Mouse (Mus musculus): ENCODE measurements around the gene Stom.

Stom gene

DNA sequence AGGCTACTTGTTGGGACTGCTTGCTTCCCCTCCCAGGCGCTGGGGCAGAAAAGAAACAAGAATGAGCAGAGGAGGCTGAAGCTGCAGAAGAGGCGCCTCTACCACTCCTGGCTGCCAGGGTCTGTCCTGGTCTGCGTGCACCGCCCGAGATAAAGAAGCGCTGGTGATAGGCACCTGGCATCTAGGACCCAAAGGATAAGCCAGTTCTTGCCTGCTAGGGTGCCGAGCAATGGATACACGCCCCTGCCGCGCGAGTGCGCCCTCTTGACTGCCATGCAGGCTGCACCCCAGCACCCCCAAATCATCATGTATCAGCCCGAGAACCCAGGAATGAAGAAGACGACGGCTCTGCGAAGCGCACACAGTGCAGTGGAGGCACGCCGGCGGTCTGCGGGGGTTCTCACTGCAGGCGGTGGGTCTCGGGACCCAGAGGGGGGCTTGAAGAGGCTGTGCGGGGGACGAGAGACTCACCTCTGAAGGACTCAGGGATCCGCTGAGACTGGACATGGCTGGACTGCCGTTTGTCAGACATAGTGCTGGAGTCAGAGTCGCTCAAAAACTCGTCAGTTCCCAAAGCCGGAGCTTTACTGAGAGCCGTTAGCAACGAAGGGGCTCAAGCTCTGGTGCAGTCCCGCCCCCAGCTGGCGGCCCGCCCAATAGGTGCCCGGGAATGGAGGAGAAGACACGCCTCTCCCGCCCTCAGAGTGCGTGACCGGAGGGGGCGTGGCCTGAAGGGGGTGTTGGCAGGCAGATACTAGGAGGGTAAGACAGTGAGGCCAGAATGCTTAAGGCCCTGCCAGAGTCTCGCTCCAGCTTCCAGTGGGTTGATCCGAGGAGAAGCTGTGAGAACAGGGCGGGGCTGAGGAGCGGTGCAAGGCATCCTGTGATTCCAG, at the start of gene Stom:
Gene Stom (minus strand): TSS at position 589 of the 893 bp plus-strand sequence.
- DNase-seq: peak; percentile 99 to 100

DNA sequence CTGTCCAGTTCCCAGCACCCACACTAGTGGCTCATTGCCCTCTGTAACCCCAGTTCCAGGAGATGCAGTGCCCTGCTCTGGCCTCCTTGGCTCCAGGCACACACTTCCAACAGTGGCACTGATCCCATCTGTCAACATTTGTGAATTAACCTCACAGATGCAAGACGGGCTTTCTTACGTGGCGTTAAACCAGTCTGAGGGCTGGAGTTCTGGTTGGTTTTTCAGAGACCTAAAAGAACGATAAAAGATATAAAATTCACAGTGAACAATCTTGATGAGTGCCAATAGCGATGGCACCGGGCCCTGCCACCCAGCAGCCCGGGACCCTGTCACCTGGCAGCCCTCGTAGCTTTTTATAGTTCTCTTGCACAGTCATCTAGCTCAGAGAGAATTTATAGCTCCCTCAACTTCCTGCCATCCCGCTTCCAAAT, 48.7 kb upstream of the Stom start:
- DNase-seq: no peak

DNA sequence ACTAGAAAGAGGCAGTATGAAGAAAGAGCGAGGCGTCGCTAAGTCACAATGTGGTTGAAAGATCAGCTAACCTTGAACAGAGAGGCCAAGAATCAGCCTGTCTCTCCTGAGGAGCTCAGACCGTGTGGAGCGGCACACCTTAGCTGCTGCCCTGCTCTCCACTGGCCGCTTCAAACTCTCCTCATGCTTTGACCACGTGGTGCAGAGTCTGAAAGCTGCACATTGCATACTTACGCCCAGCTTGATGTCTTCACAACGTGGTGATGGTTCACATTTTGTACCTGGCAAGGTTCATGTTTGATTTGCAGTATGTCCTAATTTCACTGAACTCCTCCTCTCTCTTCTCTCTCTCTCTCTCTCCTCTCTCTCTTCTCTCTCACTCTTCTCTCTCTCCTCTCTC, 42.5 kb upstream of the Stom start:
- DNase-seq: no peak

DNA sequence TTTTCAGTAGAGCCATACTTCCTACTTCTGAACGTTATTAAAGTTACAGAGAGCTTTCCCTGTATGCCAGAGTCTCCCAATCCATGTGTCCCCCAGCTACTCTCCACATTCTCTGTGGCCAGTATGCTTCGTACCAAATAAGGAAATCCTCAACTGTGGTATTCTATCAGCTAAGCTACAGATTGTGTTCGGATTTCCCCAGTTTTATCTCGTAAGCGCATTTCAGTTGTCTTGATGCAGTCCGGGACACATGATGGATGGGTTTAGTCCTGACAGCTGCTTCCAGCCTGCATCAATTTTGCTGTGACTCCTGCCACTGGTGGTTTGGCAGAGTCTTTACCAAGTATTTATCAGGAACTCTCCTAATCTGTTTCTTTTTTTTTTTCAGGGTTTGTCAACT, 40.8 kb upstream of the Stom start:
- no peak for DNase-seq

DNA sequence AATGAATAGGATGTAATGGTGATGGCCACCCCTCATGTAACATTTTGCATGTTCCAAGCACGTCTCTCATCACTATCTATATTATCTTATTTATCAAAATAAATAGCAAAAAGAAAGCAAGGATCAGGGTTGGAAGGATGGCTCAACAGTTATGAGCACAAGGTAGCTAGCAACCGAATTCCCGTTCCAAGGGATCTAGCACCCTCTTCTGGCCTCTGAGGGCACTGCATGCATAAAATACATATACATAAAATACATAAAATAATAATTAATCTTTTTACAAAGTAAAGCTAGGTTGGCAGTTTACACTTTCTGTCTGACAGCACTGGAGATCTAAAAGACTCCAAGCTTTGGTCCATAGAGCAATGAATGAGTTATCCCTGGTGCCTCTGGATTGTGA, 36.2 kb upstream of the Stom start:
- DNase-seq: peak; percentile 9 to 10

DNA sequence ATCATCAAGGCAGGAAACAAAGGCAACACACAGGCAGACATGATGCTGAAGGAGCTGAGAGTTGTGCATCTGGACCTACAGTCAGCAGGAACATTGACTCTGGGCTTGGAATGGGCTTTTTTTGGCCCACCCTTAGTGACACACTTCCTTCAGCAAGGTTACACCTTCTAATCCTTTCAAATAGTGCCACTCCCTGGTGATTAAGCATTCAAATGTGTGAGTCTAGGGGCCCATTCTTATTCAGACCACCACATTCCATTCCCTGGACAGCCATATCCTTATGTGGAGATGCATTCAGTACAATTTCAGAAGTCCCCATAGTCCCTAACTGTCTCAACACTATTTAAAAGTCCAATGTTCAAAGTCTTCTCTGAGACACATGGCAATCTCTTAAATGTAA, 33.9 kb upstream of the Stom start:
- DNase-seq: no peak

DNA sequence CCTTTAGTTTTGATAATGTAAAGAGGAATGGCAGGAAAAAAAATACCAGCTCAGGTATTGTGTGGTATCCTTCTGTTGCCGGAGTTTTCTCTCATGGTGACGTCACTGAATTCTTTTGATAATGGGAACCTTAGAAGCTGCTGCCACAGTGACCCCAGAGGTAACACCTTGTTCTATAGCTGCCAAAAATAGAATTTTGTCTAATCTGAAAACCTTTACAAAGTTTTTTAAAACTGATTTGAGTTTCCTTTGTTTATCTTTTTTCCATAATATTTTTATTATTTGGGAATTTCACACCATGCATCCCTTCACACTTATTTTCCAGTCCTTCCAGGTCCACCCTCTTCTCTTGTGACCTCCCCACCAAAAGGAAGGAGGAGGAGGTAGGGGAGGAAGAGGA, 30.9 kb upstream of the Stom start, which contains the start of gene 4930568D16Rik:
Gene 4930568D16Rik (minus strand): TSS at position 101 of the 400 bp plus-strand sequence.
- DNase-seq: no peak

DNA sequence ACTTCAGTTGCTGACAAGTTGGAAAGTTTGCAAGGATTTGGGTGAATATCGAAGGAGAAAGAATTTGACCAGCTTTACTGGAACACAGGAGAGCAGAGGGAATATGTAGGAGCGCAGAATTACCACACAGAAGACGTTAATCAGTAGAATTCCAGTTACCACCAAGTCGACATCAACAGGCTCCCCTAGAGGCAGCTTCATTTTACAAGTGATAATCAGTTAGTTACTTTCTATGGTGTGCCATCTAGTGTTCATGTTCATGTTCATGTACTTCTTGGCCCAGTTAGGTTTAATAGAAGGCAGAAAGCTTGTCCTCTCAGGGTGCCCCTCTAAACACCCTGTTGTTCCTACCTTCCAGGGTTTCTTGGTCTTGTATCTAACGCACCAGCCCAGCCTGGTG, 12.4 kb upstream of the Stom start:
- DNase-seq: peak in 1 of 2 experiments; percentile 19

DNA sequence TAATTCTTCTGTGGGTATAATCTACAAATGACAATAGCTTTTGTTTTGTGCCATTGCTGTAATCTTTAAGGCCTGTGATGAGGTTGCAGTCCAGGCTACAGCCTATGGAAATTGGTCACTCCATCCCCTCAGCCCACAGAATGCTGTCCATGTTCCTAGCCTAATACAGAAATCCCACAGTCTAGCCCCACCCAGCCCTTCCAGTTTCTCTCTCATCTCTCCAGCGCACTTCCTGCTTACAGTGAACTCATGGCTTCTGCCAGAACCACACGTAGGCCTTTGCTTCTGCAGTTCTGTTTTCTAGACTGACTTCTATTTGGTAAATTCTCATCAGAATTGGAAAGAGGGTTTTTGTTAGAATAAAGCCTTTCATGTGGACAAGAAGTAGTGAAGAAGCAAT, 9.2 kb upstream of the Stom start:
- peak in 1 of 2 experiments; percentile 13 for DNase-seq

DNA sequence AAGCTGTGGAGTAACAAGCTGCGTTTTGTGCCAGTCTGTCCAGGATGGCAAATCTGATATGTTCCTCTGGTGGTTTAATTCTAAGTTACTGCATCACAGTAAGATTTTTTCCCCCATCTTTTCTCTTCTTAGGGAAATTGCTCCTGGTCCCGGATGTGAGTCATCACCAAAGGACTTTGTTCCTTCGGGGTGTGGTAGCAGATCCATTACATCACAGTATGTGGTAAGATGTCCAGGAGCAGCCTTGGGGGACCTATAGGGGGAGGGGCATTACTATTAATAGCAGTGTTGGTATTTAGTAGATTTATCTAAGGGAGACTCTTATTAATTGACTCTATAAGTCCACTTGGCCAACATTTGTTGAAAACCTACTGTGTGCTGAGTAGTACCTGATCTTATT, 5.8 kb upstream of the Stom start:
- no peak for DNase-seq

DNA sequence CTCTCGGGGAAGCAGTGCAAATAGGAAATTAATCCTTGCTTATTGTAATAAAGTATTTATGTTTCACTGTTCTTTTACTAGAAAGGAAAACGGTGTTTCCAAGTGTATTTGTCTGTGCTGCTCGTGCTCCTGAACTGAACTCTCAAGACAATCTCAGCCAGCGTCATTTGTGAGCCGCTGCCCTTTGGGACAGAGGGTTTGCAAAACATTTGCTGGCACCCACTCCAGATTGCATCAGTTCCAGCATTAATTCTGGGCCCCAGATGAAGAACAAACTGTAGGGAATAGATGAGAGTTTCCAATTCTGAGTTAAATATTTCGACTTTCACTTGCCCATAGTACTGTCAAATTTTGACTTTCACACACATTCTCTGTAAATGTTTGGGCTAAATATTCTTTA, 1.9 kb upstream of the Stom start:
- DNase-seq: peak; percentile 65 to 72

DNA sequence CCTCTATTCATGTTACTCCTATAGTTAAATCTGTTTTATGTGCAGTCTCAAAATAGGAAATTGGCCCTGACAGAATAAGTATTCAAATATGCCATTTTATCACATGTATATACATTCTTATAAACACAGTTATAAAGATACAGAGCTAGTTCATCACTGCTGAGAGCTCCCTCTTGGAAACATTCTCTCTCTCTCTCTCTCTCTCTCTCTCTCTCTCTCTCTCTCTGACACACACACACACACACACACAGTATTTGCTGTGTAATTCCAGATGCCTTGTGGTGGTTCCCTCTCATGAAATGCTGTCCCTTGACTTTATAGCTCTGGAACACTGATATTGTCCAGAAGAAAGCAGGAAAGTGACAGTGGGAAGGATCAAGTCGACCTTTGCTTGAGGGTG, 1.3 kb upstream of the Stom start:
- no peak for DNase-seq

DNA sequence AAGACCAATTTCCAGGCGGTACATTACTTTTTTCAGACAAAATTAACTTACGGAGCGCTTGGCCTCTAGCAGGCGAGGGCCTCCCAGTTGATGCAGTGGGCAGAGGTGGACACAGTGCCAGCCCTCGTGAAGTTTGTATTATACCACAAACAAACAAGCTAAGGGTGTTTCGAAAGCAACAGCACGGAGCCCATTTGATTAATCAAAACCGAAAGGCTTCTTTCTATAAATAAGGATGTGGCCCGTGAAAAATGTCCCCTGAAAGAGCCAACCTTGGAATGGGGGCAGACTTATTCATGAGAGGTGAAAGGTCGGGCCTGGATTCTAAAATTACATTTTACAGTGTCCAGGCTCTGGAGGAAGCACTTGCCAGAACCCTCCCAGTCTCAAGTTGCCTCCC, 643 bp upstream of the Stom start:
- DNase-seq: peak; percentile 67 to 73

DNA sequence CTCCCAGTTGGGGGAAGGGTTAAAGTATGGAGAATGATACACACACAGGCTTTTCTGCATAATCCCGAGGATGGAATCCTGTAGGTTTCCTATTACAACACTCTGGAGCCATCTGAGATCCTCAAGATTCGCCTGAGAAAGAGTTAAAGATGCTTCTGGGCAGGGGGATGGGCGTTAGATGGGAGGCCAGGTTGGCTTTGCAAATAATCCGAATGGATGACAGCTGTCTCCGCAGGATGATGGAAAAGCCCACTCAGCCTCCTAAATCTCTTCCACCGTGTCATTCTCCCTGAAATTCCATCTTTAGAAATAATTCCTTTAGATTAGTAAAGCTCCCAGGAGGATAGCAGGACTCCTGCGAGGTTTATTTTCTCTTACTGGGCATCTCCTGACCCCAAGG, 1.2 kb downstream of the Stom start:
- no peak for DNase-seq

DNA sequence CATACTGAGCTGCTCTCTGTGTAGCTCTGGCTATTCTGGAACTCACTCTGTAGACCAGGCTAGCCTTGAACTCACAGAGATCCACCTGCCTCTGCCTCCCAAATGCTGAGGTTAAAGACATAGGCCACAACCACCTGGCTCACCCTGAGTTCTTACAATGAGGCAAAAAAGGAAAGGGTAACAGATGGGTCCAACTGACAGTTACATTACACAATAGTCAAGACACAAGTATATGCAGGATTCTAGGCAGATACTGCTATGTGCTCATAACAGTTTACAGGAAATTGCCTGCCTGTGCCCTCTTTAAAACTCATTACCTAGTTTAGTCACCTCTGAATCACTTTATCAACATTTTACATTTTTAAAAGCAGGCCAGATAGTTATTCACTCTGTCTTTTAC, 3.1 kb downstream of the Stom start:
- DNase-seq: no peak

DNA sequence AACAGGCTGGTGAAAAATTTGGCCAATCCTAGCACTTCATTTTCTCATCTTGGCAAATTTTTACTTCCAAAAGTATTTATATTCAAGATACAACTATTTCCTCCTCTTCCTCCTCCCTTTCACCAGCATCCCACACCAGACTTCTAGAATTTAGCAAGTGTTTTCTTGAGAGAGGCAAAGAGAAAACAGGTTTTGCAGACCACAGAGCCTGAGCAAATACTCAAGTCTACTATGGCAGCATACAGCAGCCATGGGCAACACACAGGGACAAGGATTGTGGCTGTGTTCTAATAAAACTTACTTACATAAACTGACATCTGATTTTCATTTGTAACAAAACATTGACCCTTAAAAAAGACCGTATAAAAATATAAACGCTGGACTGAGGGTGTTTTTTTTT, 5.6 kb downstream of the Stom start:
- DNase-seq: no peak

DNA sequence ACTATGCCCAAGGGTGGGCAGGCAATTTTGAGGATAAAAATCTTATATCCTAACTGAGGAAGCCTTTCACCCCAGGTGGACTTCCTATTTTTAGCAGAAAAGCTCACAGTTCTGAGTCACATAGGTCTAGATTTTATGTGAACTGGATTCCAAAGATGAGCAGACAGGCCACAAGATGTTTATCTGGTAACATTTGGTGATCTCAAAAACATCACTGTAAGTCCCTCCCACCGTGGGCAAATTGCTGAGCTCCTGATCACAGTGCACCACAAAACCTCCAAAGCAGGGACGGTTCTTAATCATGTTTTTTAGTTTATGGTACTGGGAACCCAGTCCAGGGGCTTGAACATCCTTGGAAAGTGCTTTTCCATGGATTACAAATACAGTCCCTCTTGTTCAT, 7.7 kb downstream of the Stom start:
- no peak for DNase-seq

DNA sequence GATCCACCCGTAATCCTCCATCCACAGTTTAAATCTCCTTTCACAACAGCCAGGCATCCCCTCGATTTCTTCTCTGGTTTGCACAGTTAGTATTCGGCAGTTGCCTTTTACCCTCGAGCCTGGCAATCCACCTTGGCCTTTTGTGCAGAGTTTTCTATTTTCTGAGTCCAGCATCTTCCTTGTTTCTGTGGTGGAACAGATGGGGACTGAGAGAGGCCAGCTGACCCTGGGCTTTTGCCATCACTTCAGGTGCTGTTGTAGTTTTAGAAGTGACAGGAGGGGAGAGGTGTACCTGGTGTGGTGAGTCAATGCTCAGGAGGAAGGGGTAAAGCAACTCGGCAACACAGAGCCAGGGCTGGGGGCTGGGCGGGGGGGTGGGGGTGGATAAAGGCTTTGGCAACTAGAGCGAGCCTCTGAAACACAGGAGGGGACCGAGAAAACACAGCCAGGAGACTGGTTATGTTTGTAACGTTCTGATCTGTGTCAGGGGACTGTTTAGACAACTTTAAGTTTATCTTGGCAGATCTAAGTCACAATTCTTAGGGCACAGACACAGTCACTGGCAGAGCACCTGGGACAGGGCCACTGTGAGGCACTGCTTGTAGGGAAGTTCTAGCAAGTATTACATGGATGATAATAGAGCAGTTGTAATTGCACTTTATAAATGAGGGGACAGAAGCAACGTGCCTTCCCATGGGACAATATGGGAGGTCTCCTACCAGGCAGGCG, 8.5 kb downstream of the Stom start:
- DNase-seq: no peak

DNA sequence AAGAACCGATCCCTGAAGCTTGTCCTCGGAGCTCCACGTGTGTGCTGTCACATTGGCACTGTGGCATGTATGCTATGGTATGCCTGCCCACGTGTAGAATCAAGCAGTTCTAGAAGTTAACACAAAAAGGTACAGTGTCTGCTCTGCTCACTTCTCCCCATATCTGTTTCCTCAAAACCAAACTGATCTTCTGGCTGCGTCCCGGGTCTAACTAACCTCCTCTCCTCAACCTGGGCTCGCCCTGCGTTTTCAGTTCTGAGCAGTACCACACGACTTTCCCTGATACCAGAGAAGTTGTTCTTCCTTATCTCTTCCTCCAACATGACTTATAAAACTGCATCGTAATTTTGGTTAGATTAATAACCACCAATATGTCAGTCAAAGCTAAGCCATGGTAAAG, 9.2 kb downstream of the Stom start:
- DNase-seq: no peak

DNA sequence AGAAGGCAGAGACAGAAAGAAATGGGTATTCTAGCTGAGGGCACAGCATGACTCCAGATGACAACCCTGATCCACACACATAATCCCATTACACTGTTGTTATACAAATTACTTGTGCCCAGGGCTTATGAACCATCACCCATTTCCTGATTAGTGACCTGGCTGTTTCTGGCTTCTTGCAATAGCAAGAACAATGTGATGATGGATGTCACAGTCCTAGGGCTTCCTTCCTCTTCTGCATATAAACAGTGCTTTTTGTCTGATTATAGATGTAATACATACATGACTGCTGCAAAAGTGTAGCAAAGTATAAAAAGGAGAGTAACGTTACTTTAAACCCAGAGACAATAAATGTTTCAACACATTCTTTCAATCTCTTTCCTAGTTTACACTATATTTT, 9.8 kb downstream of the Stom start:
- DNase-seq: no peak

DNA sequence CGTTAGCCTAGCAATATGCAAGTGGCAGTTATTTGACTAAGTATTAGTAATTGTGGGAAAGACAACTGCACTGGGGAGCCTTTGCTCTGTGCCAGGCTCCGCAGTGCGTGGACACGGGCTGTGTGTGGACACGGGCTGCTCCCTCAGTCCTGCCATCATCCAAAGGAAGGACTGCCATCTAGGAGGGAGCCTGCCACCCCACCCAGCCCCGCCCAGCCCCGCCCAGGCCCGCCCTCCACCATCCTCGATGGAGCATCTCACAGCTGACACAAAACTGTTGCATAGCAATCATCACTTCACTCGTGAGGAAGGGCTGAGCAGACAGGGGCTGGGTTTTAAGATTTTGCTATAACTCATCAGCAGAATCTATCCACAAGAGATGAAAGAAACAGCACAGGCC, 10.8 kb downstream of the Stom start:
- DNase-seq: no peak

DNA sequence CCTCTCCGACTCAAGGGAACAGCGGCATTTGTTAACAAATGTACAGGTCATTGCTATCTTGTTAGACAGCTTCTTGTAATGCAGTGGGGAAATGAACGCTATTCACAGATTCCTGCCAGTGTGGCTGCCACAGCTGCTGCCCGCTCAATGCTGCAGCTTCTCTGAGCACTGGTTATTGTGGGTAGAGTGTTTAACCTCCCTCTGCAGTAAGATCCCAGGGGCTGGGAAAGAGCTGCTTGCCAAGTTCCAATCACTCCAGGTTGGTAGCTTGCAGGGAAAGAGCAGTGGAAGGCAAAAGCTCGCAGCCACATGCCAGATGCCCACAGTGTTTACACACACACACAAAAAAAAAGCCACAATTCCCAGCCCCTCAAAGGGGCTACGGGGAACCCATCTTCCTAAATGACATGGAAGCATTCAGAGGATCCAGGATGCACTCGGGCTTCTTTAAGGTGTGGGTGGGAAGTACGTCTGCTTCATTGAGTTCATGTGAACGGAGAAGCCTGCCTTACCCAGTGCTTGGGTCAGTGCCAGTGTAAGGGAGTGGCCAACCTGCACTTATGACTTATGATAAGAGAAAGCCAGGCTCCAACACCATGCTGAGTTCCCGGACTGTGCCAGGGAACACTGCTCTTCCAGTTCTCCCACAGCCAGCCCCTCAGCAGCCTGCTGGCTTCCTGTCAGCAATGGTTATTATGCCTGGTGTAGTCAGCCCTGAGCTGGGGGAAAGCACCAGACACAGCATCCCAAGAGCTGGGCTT, 14.2 kb downstream of the Stom start:
- peak; percentile 79 to 85 for DNase-seq

DNA sequence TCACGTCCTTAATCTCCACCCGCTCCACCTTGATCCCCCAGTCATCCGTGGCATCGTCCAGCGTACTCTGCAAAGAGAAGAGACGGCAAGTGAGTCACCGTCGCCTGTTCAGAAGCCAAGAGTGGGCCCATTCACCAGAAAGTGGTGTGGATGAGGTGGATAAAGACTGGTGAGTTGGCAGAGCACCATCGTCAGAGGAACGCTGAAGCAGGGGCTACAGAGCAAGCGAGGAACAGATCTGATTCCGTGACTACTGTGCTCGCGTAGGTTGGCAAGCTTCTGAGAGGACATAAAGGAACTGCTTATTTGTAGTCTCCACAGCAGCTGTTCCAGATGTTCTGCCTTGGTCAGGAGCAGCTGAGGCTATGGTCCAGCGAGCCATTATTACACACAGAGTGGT, 16.4 kb downstream of the Stom start:
- DNase-seq: no peak
